Mouse (Mus musculus): ENCODE data around the gene Psmb1. TPM values are rescaled to one million over a fixed set of nuclear protein-coding genes. Genes with fewer than 3 reads are reported as not detected.

The Psmb1 gene
- polyA plus RNA-seq, 1 experiment from 2014 or later, result 297 TPM

Other genes starting within 250 kb of the Psmb1 start
- gene Dll1, start 122.9 kb downstream of the Psmb1 start, polyA plus RNA-seq (2016; fragmentation: Nextera tagmentation; extraction: Ambion mirVana), result 68.1 and 80.9 TPM in 2 replicates
- 27.4 and 34.7 TPM in 2 replicates for gene Fam120b, start 103.5 kb downstream of the Psmb1 start, polyA plus RNA-seq (2016; fragmentation: Nextera tagmentation; extraction: Ambion mirVana)
- 67.7 and 71.9 TPM in 2 replicates for gene Tbp, start 137 bp upstream of the Psmb1 start, polyA plus RNA-seq (2016; fragmentation: Nextera tagmentation; extraction: Ambion mirVana)
- gene Pdcd2, start 27.6 kb upstream of the Psmb1 start, polyA plus RNA-seq (2016; fragmentation: Nextera tagmentation; extraction: Ambion mirVana), result 47.1 and 52.9 TPM in 2 replicates
- gene Prdm9, start 64.6 kb upstream of the Psmb1 start, polyA plus RNA-seq (2016; fragmentation: Nextera tagmentation; extraction: Ambion mirVana), result 3.6 and 3.7 TPM in 2 replicates
- gene Chd1, start 205.2 kb upstream of the Psmb1 start, polyA plus RNA-seq (2016; fragmentation: Nextera tagmentation; extraction: Ambion mirVana), result 36.3 and 39.0 TPM in 2 replicates